Mouse (Mus musculus) C2C12 (cell line): ENCODE results near the gene Ppa1. TPM values are rescaled to one million over a fixed set of nuclear protein-coding genes. Genes with fewer than 3 reads are reported as not detected.

Experiments
- H3K27me3 ChIP-seq: one replicate; pipeline ENCODE4 v1.6.1; 2011; ENCODE audit not compliant: control insufficient read depth, insufficient read depth, insufficient read length
- H3K36me3 ChIP-seq: one replicate; pipeline ENCODE4 v1.6.1; 2011; ENCODE audit not compliant: control insufficient read depth, insufficient read depth
- H3K4me3 ChIP-seq: one replicate; pipeline ENCODE4 v1.5.1; 2011; ENCODE audit warnings: mild to moderate bottlenecking, control low read depth; ENCODE audit not compliant: poor library complexity, insufficient read depth, severe bottlenecking
- H3K79me2 ChIP-seq: one replicate; pipeline ENCODE4 v1.6.1; 2011; ENCODE audit not compliant: control insufficient read depth, insufficient read depth
- H3K79me3 ChIP-seq: one replicate; pipeline ENCODE4 v1.6.1; 2011; ENCODE audit warnings: low read depth, control low read depth
- H3ac ChIP-seq: one replicate; pipeline ENCODE3; 2011; ENCODE audit warnings: low read depth; ENCODE audit not compliant: control insufficient read depth, insufficient read length
- CEBPB ChIP-seq: IDR thresholded peaks from one replicate; pipeline ENCODE4 v1.6.1; 2011; ENCODE audit warnings: low read depth, mild to moderate bottlenecking, control low read depth, moderate library complexity
- CTCF ChIP-seq: IDR thresholded peaks from one replicate; pipeline ENCODE4 v1.5.1; 2011; ENCODE audit not compliant: control insufficient read depth, insufficient read depth, insufficient read length
- FOSL1 ChIP-seq: IDR thresholded peaks from one replicate; pipeline ENCODE4 v1.8.0; 2011; ENCODE audit warnings: mild to moderate bottlenecking, low read length; ENCODE audit not compliant: poor library complexity, insufficient read depth, severe bottlenecking
- MAX ChIP-seq: IDR thresholded peaks from one replicate; pipeline ENCODE4 v1.6.1; 2011; ENCODE audit warnings: mild to moderate bottlenecking, control low read depth
- MYOD1 ChIP-seq: IDR thresholded peaks from one replicate; pipeline ENCODE4 v1.6.1; 2011; ENCODE audit warnings: low read depth; ENCODE audit not compliant: control insufficient read depth, insufficient read length
- MYOG ChIP-seq: IDR thresholded peaks from one replicate; pipeline ENCODE4 v1.6.1; 2011; ENCODE audit not compliant: control insufficient read depth, insufficient read length; ENCODE audit errors: extremely low read depth
- USF1 ChIP-seq: IDR thresholded peaks from one replicate; pipeline ENCODE4 v1.6.1; 2011; ENCODE audit warnings: low read depth, mild to moderate bottlenecking, control low read depth, moderate library complexity
- polyA plus RNA-seq: library from polyadenylated mRNA; unstranded; fragments of >200 nt; fragmentation: generic; extraction: Trizol; gene quantifications from one replicate; pipeline ENCODE4 v1.2.1, GENCODE M21; 2012; ENCODE audit warnings: missing spikeins

Ppa1 gene
- polyA plus RNA-seq, 1 experiment = 189 TPM

DNA sequence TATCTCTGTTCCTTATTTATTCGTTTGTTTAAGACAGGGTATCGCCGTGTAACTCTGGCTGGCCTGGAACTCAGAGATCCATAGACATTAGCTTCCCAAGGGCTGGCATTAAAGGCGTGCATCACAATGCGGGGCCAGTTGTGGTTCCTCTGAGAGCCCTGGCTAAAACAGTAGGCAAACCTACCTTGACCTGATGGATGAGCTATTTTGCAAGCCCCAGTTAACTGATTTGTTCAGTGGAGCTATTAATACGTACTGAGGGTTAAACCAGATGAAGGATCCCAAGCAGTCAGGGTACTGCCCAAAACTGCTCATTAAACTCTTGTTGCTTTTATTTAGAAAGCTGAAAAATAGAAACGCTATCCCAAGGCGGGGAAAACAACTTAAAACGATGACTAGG lies 31.2 kb downstream of the Ppa1 start:
- Histone ChIP-seq H3K79me3 (peaks cover 42% of the 10 kb centered on the region), H3K4me3 (peak overlapping the region; percentile 99), H3K27me3 (no peaks in the 10 kb centered on the region), H3K79me2 (peaks cover 46% of the 10 kb centered on the region), H3ac (peak overlapping the region; percentile 67), H3K36me3 (peaks cover 43% of the 10 kb centered on the region)
- TF ChIP-seq CTCF (no peak), USF1 (no peak), MAX (no peak), FOSL1 (no peak), MYOG (no peak), MYOD1 (no peak), CEBPB (no peak)

DNA sequence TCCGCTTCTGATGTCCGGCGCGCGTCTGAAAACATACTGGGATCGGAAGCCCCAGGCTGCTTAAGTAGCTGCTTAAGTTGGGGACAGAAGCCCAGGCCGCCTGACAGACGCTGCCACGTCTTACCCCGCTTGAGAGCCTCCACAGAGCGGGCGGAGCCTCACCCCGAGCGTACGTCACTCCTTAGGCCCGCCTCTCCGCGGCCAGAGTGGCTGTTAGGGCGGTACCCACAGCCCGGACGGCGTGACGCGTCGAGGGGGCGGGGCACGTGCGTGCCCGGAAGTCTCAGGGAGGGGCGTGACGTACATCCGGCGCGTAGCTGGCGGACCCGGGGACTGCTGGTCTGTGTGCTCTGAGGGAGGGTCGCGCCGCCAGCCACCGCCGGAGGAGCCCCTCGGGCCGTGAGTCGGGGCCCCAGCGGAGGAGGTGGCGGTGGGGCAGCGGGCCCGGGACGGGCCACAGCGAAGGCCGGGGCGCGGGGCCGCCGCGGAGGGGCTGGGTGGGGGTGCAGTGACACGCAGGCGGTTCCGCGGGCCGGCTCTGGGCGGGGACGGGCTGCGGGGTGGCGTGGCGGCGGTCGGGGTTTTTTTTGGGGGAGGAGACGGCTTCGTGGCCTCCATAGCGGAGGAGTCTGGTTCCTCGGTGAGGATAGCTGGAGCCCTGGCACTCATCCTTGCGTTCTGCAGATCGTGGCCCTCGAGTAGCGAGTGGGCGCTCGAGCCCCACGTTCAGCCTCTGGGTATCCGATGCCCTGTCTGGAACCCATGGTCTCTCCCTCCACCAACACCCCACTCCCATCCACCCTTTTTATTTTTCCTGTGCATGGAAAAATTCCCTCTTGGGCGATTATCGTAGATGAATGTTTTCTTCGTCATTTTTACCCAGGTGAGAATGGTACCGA lies 31.9 kb downstream of the Ppa1 start, which contains the start of gene Sar1a:
Gene Sar1a, plus strand, starts transcription at position 285 of the 899 bp plus-strand sequence.
- TF ChIP-seq FOSL1 (no peak), MYOG (no peak), CEBPB (no peak), USF1 (peak; percentile 51), MAX (peak; percentile 64), CTCF (no peak), MYOD1 (no peak)
- H3K36me3 ChIP-seq = peaks cover 43% of the 10 kb centered on the region
- H3K4me3 ChIP-seq = peak within 1 kb of the TSS; percentile 99
- H3K27me3 ChIP-seq = no peaks in the 10 kb centered on the region
- H3K79me3 ChIP-seq = peaks cover 49% of the 10 kb centered on the region
- H3K79me2 ChIP-seq = peaks cover 53% of the 10 kb centered on the region
- H3ac ChIP-seq = peak within 1 kb of the TSS; percentile 96

DNA sequence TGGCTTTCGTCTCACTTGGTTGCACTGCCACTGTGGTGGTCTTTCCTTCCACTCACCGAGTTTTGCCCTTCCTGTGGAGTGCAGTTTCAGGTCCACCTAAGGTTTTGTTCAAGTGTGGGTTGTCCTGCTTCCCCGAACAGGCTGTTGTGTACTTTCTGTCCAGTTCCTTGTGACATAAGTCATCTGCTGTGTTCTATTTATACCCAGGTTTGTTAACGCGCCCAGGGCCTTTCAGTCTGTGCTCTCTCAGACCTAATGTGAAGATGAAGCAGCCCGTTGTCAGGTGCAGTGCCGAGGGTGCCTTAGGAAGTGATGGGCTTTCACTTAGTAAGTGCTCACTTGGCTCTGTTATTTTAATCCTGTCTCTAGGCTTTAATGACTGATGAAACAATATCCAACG lies 41.1 kb downstream of the Ppa1 start:
- Histone ChIP-seq H3K4me3 (no peak overlapping the region), H3ac (no peak overlapping the region), H3K79me3 (peaks cover 16% of the 10 kb centered on the region), H3K79me2 (peaks cover 34% of the 10 kb centered on the region), H3K36me3 (peaks cover 93% of the 10 kb centered on the region), H3K27me3 (no peaks in the 10 kb centered on the region)
- TF ChIP-seq USF1 (no peak), MYOG (no peak), MYOD1 (no peak), FOSL1 (no peak), MAX (no peak), CTCF (no peak), CEBPB (no peak)

DNA sequence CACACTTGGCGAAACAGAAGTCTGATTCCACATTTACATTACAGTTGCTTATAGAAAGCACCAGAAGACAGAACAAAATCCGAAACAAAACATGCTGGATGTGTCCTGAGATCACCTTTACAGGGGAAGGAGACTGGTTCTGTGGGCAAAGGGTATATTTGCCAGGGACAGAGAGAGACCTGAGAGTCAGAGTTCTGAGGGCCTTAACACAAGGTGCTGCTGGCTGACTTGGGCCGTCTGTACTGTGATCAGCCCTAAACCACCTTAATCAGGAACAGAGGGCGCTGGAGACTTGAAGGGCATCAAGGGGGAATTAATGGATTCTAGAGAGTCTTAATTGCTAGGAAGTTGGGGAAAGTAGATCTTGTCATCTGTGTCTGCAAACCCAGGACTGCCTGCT lies 45.2 kb downstream of the Ppa1 start:
- peaks cover 52% of the 10 kb centered on the region for H3K36me3 ChIP-seq
- no peak for TF ChIP-seq FOSL1
- TF ChIP-seq CEBPB = no peak
- TF ChIP-seq MYOG = no peak
- no peak for TF ChIP-seq USF1
- TF ChIP-seq CTCF = no peak
- TF ChIP-seq MYOD1 = no peak
- TF ChIP-seq MAX = no peak
- peaks cover 3% of the 10 kb centered on the region for H3K79me3 ChIP-seq
- no peaks in the 10 kb centered on the region for H3K27me3 ChIP-seq
- H3ac ChIP-seq = no peak overlapping the region
- H3K79me2 ChIP-seq = peaks cover 18% of the 10 kb centered on the region
- H3K4me3 ChIP-seq = no peak overlapping the region

DNA sequence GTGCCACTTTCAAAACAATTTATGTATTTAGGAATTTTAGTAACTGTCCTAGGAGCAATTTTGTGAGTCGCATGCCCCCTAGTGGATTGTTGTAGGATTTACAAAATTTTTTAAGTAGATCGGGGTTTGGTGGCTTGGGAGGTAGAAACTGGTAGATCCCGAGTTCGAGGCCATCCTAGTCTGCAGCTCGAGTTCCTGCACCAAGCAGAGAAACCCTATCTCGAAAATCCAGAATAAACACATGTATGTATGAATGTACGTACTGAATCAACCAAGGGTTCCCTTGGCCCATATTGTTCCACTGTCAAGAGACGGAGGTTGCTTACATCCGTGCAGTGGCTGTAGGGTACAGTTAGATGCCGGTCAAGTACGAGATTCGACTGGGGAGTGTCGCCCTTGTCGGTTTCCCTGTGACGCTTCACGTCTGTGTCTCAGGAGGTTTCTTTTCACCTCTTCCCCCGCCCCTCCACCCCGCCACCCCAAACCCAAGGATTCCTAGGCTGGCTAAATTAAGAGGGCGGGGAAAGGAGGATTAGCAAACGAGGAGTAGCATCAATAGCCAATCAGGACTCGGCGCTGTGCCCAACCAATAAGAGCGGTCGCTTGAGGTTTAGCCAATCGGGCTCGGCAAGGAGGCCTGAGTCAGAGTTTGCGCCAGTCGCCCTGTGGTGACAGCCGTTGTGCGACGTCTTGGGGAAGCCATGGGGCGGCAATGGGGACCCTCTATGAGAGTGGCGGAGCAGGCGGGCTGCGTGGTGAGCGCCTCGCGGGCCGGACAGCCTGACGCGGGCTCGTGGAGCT lies 46.7 kb downstream of the Ppa1 start, which contains the start of gene Tysnd1:
Gene Tysnd1, plus strand, starts transcription at position 645 of the 801 bp plus-strand sequence.
- peak within 1 kb of the TSS; percentile 77 for H3ac ChIP-seq
- peaks cover 38% of the 10 kb centered on the region for H3K36me3 ChIP-seq
- H3K27me3 ChIP-seq = no peaks in the 10 kb centered on the region
- peaks cover 2% of the 10 kb centered on the region for H3K79me3 ChIP-seq
- peaks cover 13% of the 10 kb centered on the region for H3K79me2 ChIP-seq
- TF ChIP-seq MYOD1 (no peak), CTCF (no peak), CEBPB (no peak), MAX (no peak), USF1 (no peak), FOSL1 (no peak), MYOG (no peak)
- H3K4me3 ChIP-seq = peak within 1 kb of the TSS; percentile 45
